Mouse (Mus musculus) adrenal gland, postnatal 10 days (tissue): ENCODE measurements around the gene Vegfa. TPM values are rescaled to one million over a fixed set of nuclear protein-coding genes. Genes with fewer than 3 reads are reported as not detected.

ENCODE experiments used
- DNase-seq: peaks from one replicate; pipeline ENCODE4 v3.0.0; 2021; ENCODE audit warnings: mixed read lengths
- total RNA-seq, 2 experiments: library from RNA; stranded (reverse); gene quantifications; 2 replicates each; pipeline ENCODE4 v1.2.3; 2021

Vegfa gene
- total RNA-seq, 2 experiments from 2014 or later = 305 to 366 TPM

DNA sequence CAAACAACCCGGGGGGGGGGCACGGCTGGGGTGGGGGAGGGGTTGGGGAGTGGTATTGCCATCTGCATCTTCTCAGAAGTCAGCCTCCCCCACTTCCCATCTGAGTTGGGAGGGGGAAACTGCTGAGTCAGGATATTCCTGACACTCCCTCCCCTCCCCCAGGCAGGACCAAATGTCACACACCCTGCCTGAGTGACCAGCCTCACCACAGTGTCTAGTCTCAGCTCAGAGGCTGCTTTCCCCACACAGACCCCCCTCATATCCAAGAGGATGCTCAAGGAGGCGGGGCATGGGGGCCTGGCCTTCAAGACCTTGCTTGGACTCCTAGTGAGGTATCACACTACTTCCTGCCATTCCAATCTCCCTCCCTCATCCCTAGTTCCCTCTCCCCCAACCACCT, 20.0 kb upstream of the Vegfa start:
- no peak for DNase-seq

DNA sequence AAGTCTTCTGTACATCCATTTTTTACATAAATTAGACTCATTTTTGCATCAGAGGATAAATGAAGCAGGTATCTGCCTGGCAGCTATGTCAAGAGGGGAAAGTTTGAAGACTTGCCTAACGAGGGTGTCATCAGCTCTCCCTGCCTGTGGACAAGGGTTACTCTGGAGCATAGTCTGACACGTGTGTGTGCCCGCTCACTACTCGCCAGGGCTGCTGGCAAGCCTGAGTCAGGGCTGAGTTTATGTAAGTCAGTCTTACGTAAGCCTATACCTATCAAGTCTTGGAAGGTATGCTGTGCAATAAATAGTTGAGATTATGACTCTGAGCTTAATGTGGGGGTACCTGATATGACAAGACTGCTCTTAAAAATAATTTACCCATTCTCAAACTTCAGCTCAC, 19.2 kb upstream of the Vegfa start:
- peak; percentile 43 for DNase-seq

DNA sequence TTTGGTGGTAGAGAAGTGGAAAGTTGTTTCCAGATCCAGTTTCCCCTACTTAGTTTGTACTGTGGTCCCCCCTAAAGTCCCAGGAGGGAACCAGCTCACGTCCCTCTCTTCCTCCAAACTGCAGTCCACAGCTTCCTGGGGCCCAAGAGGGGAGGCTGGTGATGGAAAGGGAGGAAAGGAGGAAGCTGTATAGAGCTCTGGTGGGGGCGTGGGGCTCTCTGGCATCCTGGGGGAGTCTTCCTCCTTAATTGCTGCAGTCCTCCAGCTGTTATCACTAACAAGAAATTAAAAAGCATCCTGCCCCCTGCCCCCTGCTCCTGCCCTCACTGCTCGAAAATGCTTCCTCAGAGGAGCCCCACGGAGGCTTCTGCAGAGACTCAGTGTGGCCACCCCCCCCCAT, 17.4 kb upstream of the Vegfa start:
- DNase-seq = no peak

DNA sequence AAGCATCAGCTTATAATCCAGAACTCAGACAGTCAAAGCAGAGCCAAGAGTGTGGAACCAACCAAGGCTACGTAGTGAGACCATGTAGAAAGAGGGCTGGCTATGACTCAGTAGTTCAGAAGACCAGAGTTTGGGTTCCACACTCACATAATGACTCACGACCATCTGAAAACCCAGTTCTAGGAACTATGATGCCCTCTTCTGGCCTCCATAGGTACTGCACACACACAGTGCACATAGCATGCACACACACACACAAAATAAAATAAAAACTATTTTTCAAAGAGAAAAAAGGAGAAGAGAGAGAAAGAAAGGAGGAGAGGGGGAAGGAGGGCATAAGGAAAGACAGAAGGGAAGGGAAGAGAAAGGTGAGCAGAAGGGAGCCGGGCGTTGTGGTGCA, 16.0 kb upstream of the Vegfa start:
- DNase-seq = no peak

DNA sequence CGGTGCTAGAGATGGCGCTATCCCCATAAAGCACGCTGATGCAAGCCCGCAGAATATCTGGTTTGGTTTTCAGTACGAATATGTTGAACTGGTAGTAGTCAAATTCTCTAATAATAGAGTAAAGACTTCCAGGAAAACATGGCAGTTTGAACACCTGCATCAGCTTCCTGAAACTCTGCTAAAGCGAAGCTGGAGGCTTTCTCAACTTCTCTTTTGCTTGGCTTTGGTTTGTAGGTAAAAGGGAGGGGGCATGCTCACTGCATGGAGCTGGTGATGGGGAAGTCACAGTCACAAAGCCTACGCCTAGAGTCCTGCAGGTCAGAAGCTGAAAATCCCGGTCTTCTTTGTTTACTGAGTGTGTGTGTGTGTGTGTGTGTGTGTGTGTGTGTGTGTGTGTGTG, 13.6 kb upstream of the Vegfa start:
- DNase-seq = no peak

DNA sequence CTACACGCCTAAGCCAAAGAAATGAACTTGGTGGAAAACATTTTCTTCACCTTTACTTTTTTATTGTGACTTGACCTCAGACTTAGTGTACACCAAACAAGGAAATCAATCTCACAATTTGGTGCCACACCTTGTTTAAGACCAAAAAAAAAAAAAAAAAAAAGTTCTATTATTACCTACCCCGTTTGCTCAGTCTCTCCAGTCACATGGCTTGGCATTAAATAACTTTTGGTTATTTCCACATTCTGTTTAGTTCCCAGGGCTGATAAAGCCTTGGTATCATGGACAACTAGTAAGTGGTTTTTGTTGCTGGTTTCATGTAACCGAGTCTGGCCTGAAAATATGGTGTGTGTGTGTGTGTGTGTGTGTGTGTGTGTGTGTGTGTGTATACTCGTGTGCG, 12.8 kb upstream of the Vegfa start:
- no peak for DNase-seq

DNA sequence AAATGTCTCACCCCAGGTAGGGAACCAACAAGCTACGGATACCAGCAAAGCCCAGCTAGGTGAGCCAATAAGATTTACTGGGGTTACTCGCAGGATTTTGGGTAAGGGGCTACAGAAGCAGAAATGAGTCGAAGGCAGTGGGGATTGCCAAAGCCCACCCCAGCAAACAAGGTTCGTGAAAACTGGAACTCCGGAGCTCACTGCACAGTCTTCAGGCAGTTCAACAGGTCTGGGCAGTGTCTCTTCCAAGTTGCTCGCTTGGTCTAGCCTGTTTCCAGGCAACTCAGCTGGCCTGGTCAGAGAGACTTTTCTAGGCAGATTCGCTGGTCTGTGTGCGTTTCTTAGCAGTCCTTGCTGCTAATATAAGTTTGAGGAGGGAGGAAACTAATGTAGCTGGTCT, 10.0 kb upstream of the Vegfa start:
- DNase-seq = no peak

DNA sequence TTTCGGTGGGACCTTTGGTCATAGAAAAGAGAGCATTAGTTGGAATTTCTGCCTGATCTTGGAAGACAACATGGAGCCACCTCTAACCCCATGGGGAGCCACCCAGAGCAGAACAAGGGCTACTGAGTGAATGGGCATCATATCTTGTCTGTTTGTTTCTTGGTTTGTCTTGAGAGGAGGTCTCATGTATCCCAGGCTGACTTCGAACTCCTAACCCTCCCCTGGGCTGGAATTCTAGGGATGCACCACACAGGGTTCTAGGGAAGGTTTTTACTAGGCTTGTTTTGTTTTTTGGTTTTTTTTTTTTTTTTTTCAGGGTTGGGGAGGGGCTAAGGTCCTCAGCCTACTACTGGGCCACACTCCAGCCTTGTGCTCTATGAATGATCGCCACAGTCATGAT, 9.5 kb upstream of the Vegfa start:
- no peak for DNase-seq

DNA sequence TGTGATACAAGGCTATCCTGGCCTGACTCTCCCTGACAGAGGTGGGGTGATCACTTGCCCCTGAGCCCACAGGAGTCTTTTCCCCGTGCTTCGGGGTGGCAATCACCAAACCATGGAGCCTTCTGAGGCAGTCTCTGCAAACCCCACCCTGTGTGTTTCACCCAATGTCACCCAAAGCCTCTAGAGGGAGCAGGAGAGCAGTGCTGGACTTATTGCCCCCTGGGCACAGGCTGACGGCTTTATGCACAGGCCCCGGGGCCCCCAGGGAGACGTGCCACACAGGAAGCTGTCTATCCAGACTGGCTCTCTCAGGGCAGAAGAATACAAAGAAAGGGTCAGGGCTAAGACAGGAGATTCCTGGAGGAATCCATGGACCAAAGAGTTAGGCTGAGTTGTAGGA, 9.1 kb upstream of the Vegfa start:
- DNase-seq = peak; percentile 62

DNA sequence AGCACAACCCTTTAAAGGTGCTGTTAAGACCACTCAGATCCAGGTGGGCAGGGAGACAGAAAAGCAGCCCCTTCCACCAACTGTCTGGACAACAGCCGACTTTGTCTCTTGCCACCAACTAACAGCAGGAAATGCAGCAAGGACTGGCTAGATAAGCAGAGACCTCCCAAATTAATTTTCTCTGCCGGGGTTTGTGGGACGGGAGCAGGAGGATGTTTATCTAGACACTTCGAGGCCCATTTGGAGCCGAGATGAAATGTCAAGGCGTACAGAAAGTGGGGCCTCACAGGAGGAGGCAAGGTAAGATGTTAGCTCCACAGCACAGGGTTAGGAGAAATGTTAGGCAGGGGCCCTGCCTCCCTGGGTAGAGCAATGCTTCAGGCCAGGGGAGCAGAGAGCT, 8.4 kb upstream of the Vegfa start:
- DNase-seq = no peak

DNA sequence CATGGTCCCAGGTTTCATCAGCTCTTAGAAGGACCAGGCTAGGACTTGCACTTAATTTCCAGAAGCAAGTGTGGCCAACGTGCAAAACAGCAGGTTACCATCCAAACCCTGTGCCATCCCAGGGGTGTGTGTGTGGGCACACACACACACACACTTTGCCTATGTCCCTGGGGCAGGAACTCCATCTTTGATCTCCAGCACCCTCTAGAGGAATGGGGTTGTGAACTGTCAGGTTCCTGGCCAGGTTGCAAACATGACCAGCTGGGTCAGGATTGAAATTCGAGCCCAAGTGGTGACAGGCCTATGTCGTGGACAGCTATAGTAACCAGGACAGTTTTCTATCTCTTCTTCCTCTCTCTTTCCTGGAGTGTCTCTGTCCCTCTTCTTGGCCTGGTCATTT, 6.7 kb upstream of the Vegfa start:
- no peak for DNase-seq

DNA sequence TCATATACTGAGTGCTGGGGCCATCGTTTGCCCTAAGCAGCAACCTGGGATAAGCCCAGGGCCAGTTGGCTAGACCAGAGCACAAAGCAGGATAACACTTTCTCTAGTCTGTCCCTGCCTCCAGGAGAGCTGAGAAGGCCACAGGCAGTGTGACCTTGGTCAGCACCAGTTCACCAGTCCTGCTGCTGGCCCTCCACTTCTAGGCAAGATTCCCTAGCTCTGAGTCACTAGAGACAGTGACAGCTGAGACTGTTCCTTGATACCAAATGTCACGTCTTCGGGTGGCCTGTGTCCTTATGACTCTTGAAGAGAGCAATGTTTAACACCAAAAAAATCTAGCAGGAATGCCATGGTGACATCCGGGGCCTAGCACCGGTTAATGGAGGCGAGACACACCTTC, 4.2 kb upstream of the Vegfa start:
- peak; percentile 58 for DNase-seq

DNA sequence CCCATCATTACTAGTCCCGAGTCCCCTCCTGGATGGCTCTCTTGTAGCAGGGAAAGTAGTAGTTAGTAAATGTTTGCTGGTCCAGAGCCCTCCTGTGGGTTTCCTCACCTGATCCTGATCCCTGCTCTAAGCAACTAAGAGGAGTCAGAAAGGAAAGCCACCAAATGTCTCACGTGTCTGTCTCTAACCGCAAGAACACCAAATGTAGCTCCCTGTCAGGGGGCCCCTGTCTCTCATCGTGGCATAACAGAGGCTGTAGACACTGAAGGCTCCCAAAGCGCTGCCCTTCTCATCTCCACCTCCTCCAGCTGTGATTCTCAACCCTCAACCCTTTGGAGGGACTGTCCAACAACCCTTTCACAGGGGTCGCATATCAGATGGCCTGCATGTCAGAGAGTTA, 1.9 kb upstream of the Vegfa start:
- no peak for DNase-seq

DNA sequence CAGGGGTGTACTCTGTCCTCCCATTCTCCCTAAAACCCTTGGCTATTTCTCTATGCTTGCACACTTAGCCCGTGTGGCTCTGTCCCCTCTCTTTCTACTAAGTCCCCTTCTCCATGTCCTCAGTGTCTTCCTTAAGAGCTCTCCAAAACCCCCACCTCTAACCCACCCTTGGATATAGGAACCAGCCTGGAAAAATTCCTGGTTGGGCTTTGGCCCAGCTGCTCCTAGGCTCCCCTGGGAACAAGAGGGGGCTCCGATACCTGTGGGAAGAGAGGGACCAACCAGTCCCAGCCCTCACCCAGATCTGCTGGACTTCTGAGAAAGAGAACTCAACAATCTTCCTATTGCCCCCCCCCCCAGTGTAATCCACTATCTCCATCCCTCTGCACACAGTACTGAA, 1.4 kb upstream of the Vegfa start:
- DNase-seq = no peak

DNA sequence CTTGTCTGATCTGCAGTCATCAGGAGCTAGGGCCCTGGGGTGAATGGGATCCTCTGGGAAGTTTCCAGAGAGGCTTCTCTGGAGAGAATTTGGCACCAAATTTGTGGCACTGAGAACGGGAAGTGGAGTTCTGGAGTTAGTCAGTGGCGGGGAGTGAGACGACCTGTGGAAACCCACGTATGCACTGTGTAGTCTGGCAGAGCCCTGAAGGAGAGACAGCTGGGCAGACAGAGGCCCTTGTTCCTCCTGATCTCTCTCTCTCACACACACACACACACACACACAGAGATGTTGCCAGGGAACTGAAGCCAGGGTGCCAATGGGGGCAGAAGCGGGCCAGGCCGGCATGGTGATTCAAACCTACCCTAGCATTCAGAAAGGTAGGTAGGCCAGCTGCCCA, 953 bp upstream of the Vegfa start:
- no peak for DNase-seq

DNA sequence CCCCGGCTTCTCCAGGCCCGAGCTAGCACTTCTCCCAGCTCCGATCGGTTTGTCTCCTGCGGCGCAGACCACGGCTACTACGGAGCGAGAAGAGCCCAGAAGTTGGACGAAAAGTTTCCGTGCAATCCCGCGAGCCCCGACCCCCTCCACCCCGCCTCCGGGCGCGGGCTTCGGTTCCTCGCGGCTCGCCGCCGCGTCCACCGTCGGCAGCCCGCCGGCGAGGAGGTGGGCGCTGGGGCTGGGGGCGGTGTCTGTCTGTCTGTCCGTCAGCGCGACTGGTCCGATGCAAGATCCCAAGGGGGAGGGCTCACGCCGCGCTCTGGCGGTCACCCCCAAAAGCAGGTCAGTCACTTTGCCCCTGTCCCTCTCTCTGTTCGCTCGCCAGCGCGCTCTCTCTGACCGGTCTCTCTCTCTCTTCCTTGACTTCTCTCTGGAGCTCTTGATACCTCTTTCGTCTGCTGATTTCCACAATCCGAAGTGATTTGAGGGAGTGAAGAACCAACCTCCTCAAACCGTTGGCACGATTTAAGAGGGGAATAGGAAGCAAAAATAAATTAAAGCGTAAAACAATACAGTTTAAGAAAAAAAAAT, 453 bp downstream of the Vegfa start:
- peak; percentile 84 for DNase-seq

DNA sequence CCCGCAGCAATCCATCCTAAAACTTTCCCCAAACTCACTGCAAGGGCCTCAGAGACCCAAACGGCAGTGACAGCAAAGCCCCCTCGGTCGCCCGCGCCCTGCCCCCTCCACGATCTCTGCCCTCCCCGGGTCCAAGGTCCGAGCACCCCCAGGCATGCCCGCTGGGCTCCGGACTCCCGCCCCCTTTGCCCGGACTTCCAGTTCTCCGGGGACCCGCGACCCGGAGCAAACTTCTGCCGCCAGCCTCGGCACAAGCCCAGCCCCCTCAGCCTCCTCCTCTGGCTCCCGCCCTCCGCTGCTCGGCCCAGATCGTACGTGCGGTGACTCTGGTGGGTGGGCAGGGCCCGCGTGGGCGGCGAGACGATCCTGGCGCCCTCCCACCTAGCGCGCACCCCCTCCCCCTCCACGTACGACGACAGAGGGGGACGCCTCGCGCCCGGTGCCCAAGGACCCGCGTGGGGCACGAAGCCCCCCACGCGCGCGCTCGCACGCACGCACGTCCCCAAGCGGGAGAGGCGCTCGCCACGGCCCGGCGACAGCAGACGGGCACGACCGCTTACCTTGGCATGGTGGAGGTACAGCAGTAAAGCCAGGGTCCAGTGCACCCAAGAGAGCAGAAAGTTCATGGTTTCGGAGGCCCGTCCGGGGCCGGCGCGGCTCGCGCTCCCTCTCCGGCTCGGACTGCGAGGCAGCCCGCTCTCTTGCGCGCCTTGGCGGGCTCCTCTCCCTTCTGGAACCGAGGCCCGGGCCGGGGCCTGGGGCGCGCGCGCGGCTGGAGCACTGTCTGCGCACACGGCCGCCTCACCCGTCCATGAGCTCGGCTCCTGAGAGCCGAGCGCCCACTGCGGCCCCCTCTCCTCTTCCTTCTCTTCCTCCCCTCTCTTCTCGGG, 1.2 kb downstream of the Vegfa start:
- DNase-seq = peak; percentile 90

DNA sequence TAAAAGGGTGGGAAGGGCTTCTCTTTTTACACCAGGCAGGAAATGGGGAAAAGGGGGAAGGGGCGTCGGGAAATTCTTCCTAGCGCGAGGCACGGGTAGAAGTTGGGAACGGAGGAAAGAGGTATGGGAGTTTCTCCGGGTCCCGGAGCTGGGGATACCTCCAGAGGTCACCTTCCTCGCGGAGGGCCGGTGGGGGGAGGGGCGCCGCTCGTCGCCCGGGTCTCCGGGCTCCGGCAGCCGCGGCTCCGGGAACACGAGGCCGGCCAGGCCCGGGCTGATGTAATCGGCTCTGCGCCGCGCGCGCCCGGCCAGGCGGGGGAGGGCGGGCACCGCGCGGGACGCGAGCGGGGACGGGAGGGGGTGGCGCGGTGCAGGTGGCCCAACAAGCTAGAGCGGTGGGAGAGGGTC, 1.8 kb downstream of the Vegfa start:
- peak; percentile 77 for DNase-seq

DNA sequence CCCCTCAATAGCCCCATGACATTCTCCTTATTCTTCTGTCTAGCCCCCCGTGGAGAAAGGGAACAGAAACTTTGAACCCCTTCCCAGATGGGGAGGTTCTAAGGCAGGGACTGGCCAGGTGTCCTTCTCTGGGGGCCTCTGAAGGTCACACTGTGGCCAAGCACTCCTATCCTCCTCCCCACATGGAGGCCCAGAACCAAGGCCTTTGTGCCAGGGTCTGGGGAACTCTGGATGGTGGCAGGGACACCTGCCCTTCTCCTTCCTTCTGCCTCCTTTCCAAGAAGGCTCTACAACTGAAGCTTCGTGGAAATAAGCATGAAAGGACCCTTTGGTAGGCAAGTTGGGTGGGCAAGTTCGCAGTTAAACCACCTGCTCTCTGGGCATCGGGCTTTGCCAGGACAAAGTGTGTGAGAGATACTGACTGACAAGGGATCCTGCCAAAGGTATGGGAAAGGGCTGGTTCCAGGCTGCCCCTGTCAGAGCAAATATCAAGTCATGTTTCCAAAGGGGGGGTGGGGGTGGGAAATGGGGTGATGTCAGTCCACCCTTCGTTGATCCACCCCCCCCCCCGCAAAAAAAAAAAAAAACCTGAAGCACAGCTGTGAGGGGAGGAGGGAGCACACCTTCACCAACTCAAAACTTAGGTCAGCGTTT, 2.5 kb downstream of the Vegfa start:
- peak; percentile 44 for DNase-seq

DNA sequence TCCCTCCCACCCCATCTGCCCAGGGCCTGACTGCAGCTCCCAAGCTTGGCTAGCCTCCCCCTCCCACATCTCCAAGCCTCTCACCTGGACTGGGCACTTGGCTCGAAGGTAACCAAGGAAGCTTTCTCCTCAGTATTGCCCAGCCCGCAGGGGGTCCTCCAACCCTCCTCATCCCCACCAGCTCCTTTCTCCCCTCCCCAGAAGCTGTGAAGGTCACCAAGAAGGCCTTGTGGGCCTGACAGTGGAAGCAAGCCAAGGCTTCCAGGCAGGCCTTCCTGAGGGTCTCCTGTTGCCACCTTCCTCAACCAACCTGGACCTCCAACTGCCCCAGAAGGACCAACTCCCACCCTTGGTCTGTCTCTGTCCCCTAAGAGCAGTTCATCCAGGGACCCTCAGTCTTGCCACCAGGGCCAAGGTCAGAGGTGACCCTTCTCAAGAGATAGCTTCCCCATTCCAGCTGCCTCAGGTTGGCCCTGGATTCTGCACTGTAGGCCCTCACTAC, 3.1 kb downstream of the Vegfa start:
- peak; percentile 62 for DNase-seq

DNA sequence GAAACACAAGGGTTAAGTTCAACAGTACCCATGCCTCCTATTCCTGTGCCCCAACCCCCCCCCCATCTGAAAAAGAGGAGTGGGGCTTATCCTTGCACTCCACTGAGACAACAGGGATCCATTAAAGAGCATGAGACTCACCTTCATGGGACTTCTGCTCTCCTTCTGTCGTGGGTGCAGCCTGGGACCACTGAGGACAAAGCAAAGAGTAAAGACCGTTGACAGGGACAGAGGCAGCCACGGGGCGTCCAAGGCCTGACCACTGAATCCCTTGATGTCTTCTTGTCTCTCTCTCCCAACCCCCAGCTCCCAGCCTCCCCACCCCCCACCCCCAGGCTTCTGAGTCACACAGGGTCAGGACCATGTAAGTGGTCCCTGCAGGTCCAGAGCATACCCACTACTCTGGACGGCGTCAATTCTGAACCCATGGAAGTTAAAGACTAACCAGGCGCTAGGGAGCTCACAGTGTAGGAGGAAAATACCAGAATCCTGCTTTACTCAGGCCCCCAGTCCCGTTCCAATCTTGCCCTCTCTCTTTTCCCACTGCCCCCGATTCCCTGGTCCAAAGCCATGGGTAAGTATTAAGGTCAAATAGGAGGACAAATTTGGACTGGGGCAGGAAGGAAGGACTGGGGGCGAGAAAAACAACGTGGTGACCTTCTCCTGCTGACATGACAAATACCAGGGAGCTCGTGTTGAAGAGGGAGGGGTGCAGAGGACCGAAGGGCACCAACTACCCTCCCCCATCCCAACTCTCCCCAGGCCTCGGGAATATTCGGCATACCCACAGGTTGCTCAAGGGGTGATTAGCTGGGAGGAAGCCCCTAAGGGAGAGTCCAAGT, 3.7 kb downstream of the Vegfa start:
- DNase-seq = peak; percentile 75
